Mouse (Mus musculus) inflammation-experienced regulatory T-cells, adult 6 months (primary cell): ENCODE data around the gene Tyms. TPM values are rescaled to one million over a fixed set of nuclear protein-coding genes. Genes with fewer than 3 reads are reported as not detected.

Source experiments
- ATAC-seq: one replicate; pipeline ENCODE4 v1.8.0; 2017
- polyA plus RNA-seq, 3 experiments: library from polyadenylated mRNA; unstranded; fragments of 100-300 nt; shearing (Covaris generic); gene quantifications; one replicate each; pipeline ENCODE4 v1.2.1; 2017

The Tyms gene
- polyA plus RNA-seq: 100 to 1,000 TPM in 1 of 3 experiments, 10 to 100 TPM in 2; 65.9 to 350 (median 91.1) TPM

- peak; percentile 85 for ATAC-seq
These were observed at the start of gene Tyms for GRCm38 (mm10) chr5:30072825-30073821. TSS of gene Tyms (minus strand) at chr5:30073617.

- no peak for ATAC-seq
These were observed 49.1 kb upstream of the Tyms start for GRCm38 (mm10) chr5:30122481-30122880.

DNA sequence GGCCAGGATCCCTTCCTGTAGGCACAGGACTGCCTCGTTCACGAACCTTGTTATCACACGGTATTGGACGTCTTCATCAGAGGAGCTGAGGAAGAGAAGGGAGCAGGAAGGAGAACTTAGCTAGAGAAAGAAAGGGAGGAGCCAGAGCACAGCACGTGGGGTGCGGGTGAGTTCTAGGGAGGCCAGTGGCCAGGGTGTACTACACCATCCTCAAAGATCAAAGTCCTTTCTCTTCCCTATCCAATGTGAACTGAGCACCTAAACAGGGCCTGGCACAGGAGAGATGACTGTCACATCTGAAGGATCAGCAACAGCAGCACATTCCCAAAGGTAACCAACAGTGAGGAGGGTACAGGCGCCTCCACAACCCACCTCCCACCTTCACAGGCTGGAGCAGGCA lies 46.7 kb upstream of the Tyms start:
- no peak for ATAC-seq

- no peak for ATAC-seq
These were observed 45.7 kb upstream of the Tyms start for GRCm38 (mm10) chr5:30119163-30119562.

DNA sequence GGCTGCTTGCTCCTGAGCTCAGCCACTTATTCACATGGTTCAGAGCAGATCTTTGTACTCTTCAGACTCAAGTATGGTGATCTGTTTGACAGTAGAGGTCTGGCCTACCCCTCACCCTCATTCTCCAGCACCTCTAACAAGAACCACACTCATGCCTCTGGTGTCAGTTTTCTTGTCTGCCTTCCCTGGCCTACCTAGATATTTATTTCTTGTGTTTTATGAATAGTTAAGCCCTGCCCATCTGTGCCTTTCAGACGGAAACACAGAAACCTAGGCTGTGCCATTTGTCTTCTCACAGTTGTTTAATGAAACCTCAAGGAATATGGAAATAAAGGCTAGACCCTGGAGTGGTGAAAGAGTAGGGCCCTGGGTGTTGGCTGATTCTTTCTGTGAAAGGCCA lies 44.6 kb upstream of the Tyms start:
- no peak for ATAC-seq

GRCm38 (mm10) chr5:30115718-30116117 lies 42.3 kb upstream of the Tyms start:
- no peak for ATAC-seq

GRCm38 (mm10) chr5:30114761-30115140 lies 41.3 kb upstream of the Tyms start:
- ATAC-seq: no peak

DNA sequence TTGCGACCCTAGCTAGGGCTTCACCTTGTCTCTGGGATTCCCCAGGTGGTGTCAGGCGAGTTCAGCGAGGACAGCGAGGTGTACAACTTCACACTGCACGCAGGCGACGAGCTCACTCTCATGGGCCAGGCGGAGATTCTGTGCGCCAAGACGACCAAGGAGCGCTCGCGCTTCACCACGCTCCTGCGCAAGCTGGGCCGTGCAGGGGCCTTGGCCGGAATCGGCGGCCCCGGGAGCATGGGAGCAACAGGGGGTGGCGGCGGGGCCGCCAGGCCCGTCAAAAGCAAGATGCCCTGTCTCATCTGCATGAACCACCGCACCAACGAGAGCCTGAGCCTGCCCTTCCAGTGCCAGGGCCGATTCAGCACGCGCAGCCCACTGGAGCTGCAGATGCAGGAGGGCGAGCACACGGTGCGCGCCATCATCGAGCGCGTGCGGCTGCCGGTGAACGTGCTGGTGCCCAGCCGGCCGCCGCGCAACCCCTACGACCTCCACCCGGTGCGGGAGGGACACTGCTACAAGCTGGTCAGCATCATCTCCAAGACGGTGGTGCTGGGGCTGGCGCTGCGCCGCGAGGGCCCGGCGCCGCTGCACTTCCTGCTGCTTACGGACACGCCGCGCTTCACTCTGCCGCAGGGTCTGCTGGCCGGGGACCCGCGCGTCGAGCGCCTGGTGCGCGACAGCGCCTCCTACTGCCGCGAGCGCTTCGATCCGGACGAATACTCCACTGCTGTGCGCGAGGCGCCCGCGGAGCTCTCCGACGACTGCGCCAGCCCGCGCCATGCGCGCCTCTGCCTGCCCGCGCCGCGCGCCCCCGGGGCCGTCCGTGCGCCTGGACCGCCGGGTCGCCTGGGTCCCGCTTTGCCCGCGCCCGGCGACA lies 40.7 kb upstream of the Tyms start:
- peak; percentile 63 for ATAC-seq

DNA sequence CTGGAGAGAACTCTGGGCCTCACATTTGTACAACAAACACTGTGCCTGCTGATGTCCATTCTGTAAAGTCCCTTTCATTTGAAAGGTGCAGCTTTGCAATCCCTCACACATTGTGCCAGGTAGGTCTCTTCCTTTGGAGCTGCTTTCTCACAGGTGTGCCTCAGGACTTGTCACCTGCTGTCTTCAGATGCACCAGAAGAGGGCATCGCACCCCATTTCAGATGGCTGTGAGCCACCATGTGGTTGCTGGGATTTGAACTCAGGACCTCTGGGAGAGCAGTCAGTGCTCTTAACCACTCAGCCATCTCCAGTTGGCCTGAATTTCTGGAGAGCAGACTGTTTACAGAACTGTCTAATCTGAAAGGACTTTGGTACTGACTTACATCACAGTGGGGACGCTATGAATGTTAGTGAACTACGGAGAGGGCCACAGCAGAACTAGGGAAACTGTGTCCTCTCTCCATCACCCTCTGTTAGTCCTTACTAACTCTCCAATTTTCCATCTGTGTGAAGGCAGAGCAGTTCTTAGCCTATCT lies 39.2 kb upstream of the Tyms start:
- ATAC-seq: no peak

- ATAC-seq: no peak
These were observed 38.4 kb upstream of the Tyms start for GRCm38 (mm10) chr5:30111771-30112170.

DNA sequence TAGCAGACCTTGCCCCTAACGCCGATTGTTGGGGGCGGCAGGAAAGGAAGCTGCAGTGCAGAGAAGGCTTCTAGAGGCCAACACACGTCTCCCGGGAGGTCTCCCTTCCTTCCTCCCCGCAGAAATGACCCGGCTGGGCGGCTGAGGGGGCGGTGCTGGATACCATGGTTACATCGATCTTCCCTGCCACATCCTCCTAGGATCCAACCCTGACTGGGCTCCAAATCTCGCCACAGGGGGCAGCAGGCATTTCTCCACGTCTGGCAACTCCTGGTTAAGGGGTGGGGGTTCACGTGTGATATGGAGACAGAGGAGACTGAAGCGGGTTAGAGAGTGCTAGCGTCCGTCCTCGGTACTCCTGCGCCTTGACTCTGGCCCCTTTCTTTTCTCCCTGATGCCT lies 37.7 kb upstream of the Tyms start:
- no peak for ATAC-seq

DNA sequence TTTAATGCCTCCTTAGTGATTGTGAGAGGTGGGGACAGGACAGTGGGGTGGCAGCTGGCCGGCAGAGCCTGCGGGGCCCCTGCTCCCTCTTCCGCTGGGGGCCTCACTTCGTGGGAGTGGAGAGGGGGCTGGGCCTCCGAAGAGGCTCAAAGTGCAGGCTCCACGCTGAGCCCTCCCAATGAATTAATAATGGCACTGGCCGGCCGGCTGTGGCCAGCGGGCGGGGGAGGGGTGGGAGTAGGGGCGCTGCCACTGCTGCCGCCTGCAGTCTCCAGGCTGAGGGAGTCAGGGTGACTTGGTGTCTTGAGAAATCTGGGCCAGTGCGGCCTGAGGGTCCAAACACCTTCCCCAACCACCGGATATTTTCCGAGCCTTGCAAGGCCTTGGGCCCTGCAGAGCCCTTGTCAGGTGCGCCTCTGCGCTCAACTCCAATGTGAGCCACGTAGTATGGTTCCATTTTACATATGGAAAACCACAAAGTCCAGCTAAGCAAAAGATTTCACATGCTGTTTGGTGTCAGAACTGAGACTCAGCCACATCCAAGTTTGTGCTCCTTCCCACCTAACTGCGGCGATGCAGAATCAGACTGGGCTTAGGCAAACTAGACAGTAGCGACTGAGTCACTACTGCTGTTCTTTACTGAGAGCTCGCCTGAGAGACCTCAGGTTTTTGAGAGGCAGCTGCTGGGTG lies 37.1 kb upstream of the Tyms start:
- no peak for ATAC-seq

GRCm38 (mm10) chr5:30109899-30110298 lies 36.5 kb upstream of the Tyms start:
- no peak for ATAC-seq

DNA sequence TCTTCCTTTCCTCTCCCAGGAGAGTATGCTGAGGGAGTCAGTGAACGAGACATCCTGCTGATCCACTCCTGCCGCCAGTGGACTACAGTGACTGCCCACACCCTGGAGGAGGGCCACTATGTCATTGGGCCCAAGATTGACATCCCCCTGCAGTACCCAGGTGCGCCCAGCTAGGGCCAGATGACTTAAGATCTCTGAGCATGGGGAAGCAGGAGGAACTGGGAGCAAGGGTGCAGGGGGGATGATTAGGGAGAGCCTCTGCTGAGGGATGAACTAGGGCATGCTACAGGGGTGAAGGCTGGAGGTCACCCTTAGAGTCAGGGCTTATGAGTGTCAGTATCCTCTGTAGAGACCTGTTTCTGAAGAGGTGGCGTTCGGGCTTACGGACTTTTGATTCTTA lies 34.8 kb upstream of the Tyms start:
- ATAC-seq: no peak

- no peak for ATAC-seq
These were observed 34.2 kb upstream of the Tyms start for GRCm38 (mm10) chr5:30107611-30108041.

DNA sequence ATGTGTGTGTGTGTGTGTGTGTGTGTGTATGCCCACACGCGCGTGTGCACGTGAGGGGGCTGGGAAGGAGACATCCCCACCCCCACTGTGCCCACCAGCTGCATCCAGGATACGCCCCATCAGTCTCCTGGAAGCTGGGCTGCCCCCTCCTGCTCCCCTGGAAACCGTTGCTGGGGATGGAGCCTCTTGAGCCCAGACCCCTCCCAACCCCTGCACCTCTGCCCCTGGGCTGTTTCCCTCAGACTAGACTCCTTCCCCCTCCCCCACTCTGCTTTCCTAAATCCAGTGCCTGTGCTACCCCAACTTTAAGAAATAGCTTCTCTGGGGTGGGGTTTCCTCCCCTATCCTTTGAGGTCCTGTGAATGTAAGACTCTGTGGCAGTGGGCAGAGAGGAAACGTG lies 33.8 kb upstream of the Tyms start:
- ATAC-seq: no peak

DNA sequence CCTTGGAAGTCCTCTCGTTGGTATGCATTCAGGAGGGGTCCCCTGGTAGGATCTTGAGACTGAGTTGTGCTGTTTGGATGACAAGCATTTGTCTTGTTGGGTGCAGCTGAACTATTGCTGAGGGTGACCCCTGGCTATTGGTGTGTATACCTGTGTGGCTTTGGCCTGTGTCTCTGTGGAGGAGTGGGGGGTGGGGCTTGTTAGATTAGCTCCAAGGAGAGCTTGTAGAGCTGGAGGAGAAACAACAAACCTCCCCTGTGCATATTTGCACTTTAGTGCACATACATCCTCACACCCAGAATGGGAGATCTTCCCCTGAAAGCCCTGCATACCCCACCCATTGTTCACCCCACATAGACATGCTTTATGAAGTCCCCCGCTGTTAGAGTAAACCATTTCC lies 33.3 kb upstream of the Tyms start:
- ATAC-seq: no peak

DNA sequence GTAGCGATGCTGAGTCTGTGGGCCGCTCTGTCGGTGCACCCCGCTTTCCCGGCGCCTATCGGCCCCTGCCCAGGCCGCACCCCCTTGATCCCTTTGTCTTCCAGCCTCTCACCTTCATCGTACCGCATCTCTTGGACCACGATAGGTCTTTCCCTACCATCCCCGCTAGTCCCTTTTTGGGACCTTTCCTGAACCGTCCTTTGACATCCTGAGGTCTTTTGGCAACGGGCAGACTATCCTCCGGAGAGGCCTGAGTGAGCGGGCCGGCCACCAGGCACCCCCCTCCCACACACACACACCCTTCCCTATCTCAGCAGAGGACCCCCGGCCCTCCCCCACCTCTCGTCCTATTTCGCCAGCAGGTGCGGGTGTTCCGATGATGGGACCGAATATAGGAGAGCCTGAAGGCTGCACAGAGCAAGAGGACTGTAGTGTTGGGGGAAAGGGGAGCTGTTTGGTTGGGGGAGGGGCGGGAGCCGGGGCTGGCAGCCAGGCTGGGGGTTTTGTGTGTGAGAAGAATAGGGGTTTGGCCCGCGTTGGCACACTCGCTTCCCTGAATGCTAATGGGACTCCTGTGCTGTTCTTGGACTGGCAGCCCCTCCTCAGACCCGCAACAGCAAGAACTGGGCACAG lies 32.4 kb upstream of the Tyms start, which contains the start of gene 3110082J24Rik:
3110082J24Rik (minus strand) TSS at position 419 of the 633 bp plus-strand sequence.
- ATAC-seq: no peak

DNA sequence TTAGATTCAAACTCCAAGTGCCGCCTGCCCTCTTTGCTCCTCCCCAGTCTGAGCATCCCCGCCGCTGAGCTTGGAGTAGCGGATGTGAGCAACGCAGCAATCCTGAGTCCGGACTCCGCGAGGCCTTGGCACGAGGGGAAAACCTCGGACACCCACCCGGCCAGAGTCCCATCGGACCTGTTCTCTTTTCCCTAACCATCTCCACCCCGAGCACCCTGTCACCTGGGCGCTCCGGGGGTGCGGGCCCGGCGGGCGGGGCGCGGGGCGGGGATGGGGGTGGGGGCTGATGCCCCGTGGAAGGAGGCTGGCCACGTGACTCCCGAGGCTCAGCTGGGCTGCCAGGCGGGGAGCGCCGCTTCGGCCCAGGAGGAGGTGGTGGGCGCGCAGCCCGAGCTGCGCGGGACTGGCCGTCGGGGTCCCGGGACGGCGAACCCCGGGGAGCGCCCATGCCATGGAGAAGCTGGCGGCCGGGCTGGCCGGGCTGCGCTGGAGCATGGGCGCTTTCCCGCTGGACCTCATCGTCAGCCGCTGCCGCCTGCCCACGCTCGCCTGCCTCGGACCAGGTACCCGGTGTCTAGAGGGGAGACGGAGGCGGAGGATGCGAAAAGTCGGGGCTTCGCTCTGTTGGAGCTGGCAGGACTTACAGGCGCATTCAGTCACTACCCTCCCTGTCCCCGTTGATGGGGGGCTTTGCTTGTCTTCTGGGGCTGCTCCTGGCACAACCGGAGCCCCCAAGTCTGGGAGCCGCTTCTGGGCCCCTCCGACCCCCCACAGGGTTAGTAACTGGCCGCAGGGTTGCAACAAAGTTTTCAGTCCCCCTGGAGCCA lies 31.6 kb upstream of the Tyms start, which contains the start of gene Garem2:
Garem2 (plus strand) TSS at position 321 of the 827 bp plus-strand sequence.
- no peak for ATAC-seq

- no peak for ATAC-seq
These were observed 30.9 kb upstream of the Tyms start for GRCm38 (mm10) chr5:30104339-30104738.

DNA sequence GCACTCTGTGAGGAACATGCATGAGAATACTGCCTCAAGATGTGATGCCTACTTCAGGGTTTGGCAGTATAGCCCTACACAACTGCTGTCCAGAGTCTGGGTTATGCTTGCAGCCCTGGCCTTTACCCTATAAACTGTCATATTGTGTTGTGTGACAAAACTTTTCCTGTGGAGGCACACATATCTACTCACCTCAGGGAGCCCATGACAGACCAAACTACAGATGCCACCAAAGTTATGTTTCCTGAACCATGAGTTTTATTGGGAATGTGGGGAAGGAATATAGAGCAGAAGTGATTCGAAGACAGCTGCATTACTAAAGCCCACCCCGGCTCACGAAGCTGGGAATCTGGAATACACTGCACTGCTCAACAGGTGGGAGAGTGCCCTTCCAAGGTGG lies 29.9 kb upstream of the Tyms start:
- ATAC-seq: no peak
